Mouse (Mus musculus): ENCODE results near the gene Cyth4.

Cyth4 gene

GRCm38 (mm10) chr15:78585404-78585803 lies 11.4 kb upstream of the Cyth4 start:
- no peak for DNase-seq (ENCODE audit: low spot score in 2 of 2)

GRCm38 (mm10) chr15:78587050-78587994 lies 9.5 kb upstream of the Cyth4 start:
- DNase-seq (ENCODE audit: low spot score in 2 of 2), result peak; percentile 73 to 80

GRCm38 (mm10) chr15:78588049-78588448 lies 8.8 kb upstream of the Cyth4 start:
- no peak for DNase-seq (ENCODE audit: low spot score in 2 of 2)

GRCm38 (mm10) chr15:78588900-78589299 lies 7.9 kb upstream of the Cyth4 start:
- DNase-seq (ENCODE audit: low spot score in 2 of 2), result no peak

- DNase-seq (ENCODE audit: low spot score in 2 of 2), result no peak
These were observed 6.9 kb upstream of the Cyth4 start for GRCm38 (mm10) chr15:78589936-78590335.

- no peak for DNase-seq (ENCODE audit: low spot score in 2 of 2)
These were observed 6.1 kb upstream of the Cyth4 start for GRCm38 (mm10) chr15:78590785-78591184.

- DNase-seq (ENCODE audit: low spot score in 2 of 2), result no peak
These were observed 5.0 kb upstream of the Cyth4 start for GRCm38 (mm10) chr15:78591680-78592451.

- no peak for DNase-seq (ENCODE audit: low spot score in 2 of 2)
These were observed 4.3 kb upstream of the Cyth4 start for GRCm38 (mm10) chr15:78592452-78592968.

GRCm38 (mm10) chr15:78593896-78594425 lies 2.9 kb upstream of the Cyth4 start:
- no peak for DNase-seq (ENCODE audit: low spot score in 2 of 2)

- DNase-seq (ENCODE audit: low spot score in 2 of 2), result no peak
These were observed 2.0 kb upstream of the Cyth4 start for GRCm38 (mm10) chr15:78594831-78595230.

GRCm38 (mm10) chr15:78595468-78595867 lies 1.4 kb upstream of the Cyth4 start:
- DNase-seq (ENCODE audit: low spot score in 2 of 2), result no peak

GRCm38 (mm10) chr15:78596504-78596903 lies 343 bp upstream of the Cyth4 start:
- no peak for DNase-seq (ENCODE audit: low spot score in 2 of 2)

- no peak for DNase-seq (ENCODE audit: low spot score in 2 of 2)
These were observed 882 bp downstream of the Cyth4 start for GRCm38 (mm10) chr15:78597729-78598128.

GRCm38 (mm10) chr15:78599124-78599523 lies 2.3 kb downstream of the Cyth4 start:
- DNase-seq (ENCODE audit: low spot score in 2 of 2), result no peak

GRCm38 (mm10) chr15:78599529-78600193 lies 2.8 kb downstream of the Cyth4 start:
- DNase-seq (ENCODE audit: low spot score in 2 of 2), result no peak

GRCm38 (mm10) chr15:78601180-78601579 lies 4.3 kb downstream of the Cyth4 start:
- no peak for DNase-seq (ENCODE audit: low spot score in 2 of 2)

- no peak for DNase-seq (ENCODE audit: low spot score in 2 of 2)
These were observed 7.4 kb downstream of the Cyth4 start for GRCm38 (mm10) chr15:78604255-78604654.

- no peak for DNase-seq (ENCODE audit: low spot score in 2 of 2)
These were observed 8.5 kb downstream of the Cyth4 start for GRCm38 (mm10) chr15:78605371-78605791.

- DNase-seq (ENCODE audit: low spot score in 2 of 2), result no peak
These were observed 9.2 kb downstream of the Cyth4 start for GRCm38 (mm10) chr15:78606059-78606458.

- no peak for DNase-seq (ENCODE audit: low spot score in 2 of 2)
These were observed 10.6 kb downstream of the Cyth4 start for GRCm38 (mm10) chr15:78607463-78607862.

GRCm38 (mm10) chr15:78610705-78611462 lies 14.0 kb downstream of the Cyth4 start:
- DNase-seq (ENCODE audit: low spot score in 2 of 2), result no peak

All from urinary bladder, postnatal 36 days (tissue).